Mouse (Mus musculus) E14TG2a.4 (cell line): ENCODE measurements around the gene Upk3a.
"Not testable (repeated sequence)": the region's sequence is repeated elsewhere in the genome, so short reads cannot be mapped to it uniquely, and the experiment has no call there.

Experiments
- CTCF ChIP-seq: conservative IDR thresholded peaks from 2 replicates; pipeline ENCODE4 v1.5.1; 2014; ENCODE audit warnings: low read length
- NANOG ChIP-seq: IDR thresholded peaks from 2 replicates; pipeline ENCODE4 v1.6.1; 2014; ENCODE audit warnings: borderline replicate concordance, low read length, mixed read lengths
- POU5F1 ChIP-seq: IDR thresholded peaks from 2 replicates; pipeline ENCODE4 v1.6.1; 2014; ENCODE audit warnings: low read length, borderline replicate concordance

DNA sequence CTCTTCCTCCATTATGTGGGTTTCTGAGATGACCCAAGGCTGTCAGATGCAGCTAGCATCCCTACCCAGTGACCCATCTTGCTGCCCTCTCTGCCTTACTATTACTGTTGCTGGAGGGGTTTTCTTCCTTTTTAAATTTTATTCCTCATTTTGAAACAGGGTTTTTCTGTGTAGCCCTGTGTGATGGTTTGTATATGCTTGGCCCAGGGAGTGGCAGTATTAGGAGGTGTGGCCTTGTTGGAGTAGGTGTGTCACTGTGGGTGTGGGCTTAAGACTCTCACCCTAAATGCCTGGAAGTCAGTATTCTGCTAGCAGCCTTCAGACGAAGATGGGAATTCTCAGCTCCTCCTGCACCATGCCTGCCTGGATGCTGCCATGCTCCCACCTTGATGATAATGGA lies 11.7 kb downstream of the Upk3a start, which contains the start of gene Fam118a:
- not testable (repeated sequence) for TF ChIP-seq CTCF, NANOG, POU5F1
